Mouse (Mus musculus) myocyte (in vitro differentiated cells): Measurements from ENCODE around the gene Rps27rt.

ENCODE experiments used
- CEBPB ChIP-seq: IDR thresholded peaks from 2 replicates; pipeline ENCODE4 v1.6.1; 2011; ENCODE audit warnings: mild to moderate bottlenecking, moderate library complexity; ENCODE audit not compliant: poor library complexity, insufficient read depth, severe bottlenecking
- MAX ChIP-seq: IDR thresholded peaks from one replicate; pipeline ENCODE4 v1.6.1; 2011; ENCODE audit warnings: low read depth, mild to moderate bottlenecking, control low read depth
- POLR2A ChIP-seq: IDR thresholded peaks from one replicate; pipeline ENCODE4 v1.6.1; 2011; ENCODE audit warnings: low read depth, mild to moderate bottlenecking, control low read depth, moderate library complexity; ENCODE audit not compliant: insufficient read length
- POLR2AphosphoS2 ChIP-seq: IDR thresholded peaks from one replicate; pipeline ENCODE4 v1.6.1; 2011; ENCODE audit warnings: low read depth, control low read depth; ENCODE audit not compliant: insufficient read length
- REST ChIP-seq: IDR thresholded peaks from one replicate; pipeline ENCODE4 v1.6.1; 2011; ENCODE audit warnings: mild to moderate bottlenecking, control low read depth, moderate library complexity; ENCODE audit not compliant: insufficient read depth, insufficient read length
- TCF12 ChIP-seq: IDR thresholded peaks from one replicate; pipeline ENCODE4 v1.6.1; 2011; ENCODE audit warnings: mild to moderate bottlenecking, control low read depth; ENCODE audit not compliant: poor library complexity, insufficient read depth, severe bottlenecking
- USF1 ChIP-seq: IDR thresholded peaks from one replicate; pipeline ENCODE4 v1.6.1; 2011; ENCODE audit warnings: low read depth, mild to moderate bottlenecking, control low read depth, moderate library complexity

GRCm38 (mm10) chr9:114960844-114961243, 21.7 kb downstream of the Rps27rt start:
- TF ChIP-seq REST (no peak), POLR2A (no peak), CEBPB (no peak), TCF12 (no peak), POLR2AphosphoS2 (no peak), USF1 (no peak), MAX (no peak)
